Mouse (Mus musculus): ENCODE results near the gene Ubxn7.

Ubxn7 gene

GRCm38 (mm10) chr16:32433138-32433537 is 101.1 kb downstream of the Ubxn7 start:
- no peak for DNase-seq (ENCODE audit: low read depth, low spot score)

GRCm38 (mm10) chr16:32434066-32434465 is 102.0 kb downstream of the Ubxn7 start:
- DNase-seq (ENCODE audit: low read depth, low spot score) = no peak

GRCm38 (mm10) chr16:32434691-32435090 is 102.6 kb downstream of the Ubxn7 start:
- DNase-seq (ENCODE audit: low read depth, low spot score) = no peak

- no peak for DNase-seq (ENCODE audit: low read depth, low spot score)
These were observed 104.6 kb downstream of the Ubxn7 start for GRCm38 (mm10) chr16:32436657-32437056.

GRCm38 (mm10) chr16:32437266-32437665 is 105.2 kb downstream of the Ubxn7 start:
- no peak for DNase-seq (ENCODE audit: low read depth, low spot score)

GRCm38 (mm10) chr16:32441432-32441831 is 109.4 kb downstream of the Ubxn7 start:
- no peak for DNase-seq (ENCODE audit: low read depth, low spot score)

Data from WW6 (cell line).